Mouse (Mus musculus) neutrophil, adult 65 days (primary cell): ENCODE measurements around the gene Cyp2j6. TPM values are rescaled to one million over a fixed set of nuclear protein-coding genes. Genes with fewer than 3 reads are reported as not detected.

Experiments
- total RNA-seq: library from RNA; stranded (reverse); gene quantifications from 2 replicates; pipeline ENCODE4 v1.2.4, GENCODE M21; 2023

Cyp2j6 gene
- total RNA-seq: 0.18 TPM in 1 of 2 replicates, not detected in the other

GRCm38 (mm10) chr4:96553133-96553819, at the start of gene Cyp2j6:
Gene Cyp2j6, minus strand, starts transcription at chr4:96553661.

GRCm38 (mm10) chr4:96590911-96591790, 37.7 kb upstream of the Cyp2j6 start, which contains the start of gene Cyp2j9:
Gene Cyp2j9, minus strand, starts transcription at chr4:96591578.

GRCm38 (mm10) chr4:96507286-96507685, 46.2 kb downstream of the Cyp2j6 start, which contains the start of gene Cyp2j8:
Gene Cyp2j8, minus strand, starts transcription at chr4:96507386.

Other genes starting within 250 kb of the Cyp2j6 start
- not detected in 2 replicates for gene Cyp2j11, start 205.0 kb downstream of the Cyp2j6 start, total RNA-seq
- not detected in 2 replicates for gene Cyp2j8, start 46.3 kb downstream of the Cyp2j6 start, total RNA-seq
- gene Cyp2j9, start 37.9 kb upstream of the Cyp2j6 start, total RNA-seq: not detected in 2 replicates
- not detected in 2 replicates for gene Cyp2j5, start 110.5 kb upstream of the Cyp2j6 start, total RNA-seq
- gene Gm12695, start 231.5 kb upstream of the Cyp2j6 start, total RNA-seq: not detected in 2 replicates